8 mouse cellular contexts compared by ENCODE assay signal in genomic region chr11:51874266-51875036, GRCm38 (mm10). TPM values are rescaled to one million over a fixed set of nuclear protein-coding genes. Genes with fewer than 3 reads are reported as not detected.
DNase-seq lines count a peak whose midpoint lies in the region; ATAC-seq lines count a peak whose summit lies in the region.

No protein-coding gene starts in this region.

- H3K36me3 ChIP-seq in forebrain, embryonic 15.5 days: no peaks in the 10 kb centered on the region
- no peaks in the 10 kb centered on the region for H3K36me3 ChIP-seq in midbrain, embryonic 10.5 days

- no peak overlapping the region for H3K4me2 ChIP-seq in forebrain, embryonic 15.5 days (replicated peaks)

- H3K27ac ChIP-seq in forebrain, embryonic 15.5 days (replicated peaks): no peak overlapping the region
- no peak overlapping the region for H3K27ac ChIP-seq in midbrain, embryonic 10.5 days (replicated peaks)

- H3K4me1 ChIP-seq in forebrain, embryonic 15.5 days: no peaks in the 10 kb centered on the region
- H3K4me1 ChIP-seq in midbrain, embryonic 10.5 days: no peaks in the 10 kb centered on the region

- H3K27me3 ChIP-seq in forebrain, embryonic 15.5 days: no peaks in the 10 kb centered on the region
- H3K27me3 ChIP-seq in midbrain, embryonic 10.5 days (ENCODE audit: low read depth, poor library complexity, severe bottlenecking): no peaks in the 10 kb centered on the region

- H3K4me3 ChIP-seq in forebrain, embryonic 15.5 days: no peak overlapping the region
- H3K4me3 ChIP-seq in midbrain, embryonic 10.5 days: no peak overlapping the region

- 87% methylated on average over 7 of the region's 7 CpGs for WGBS in forebrain, embryonic 15.5 days
- 89% methylated on average over 7 of the region's 7 CpGs for WGBS in midbrain, embryonic 10.5 days

- H3K9me3 ChIP-seq in forebrain, embryonic 15.5 days: no peaks in the 10 kb centered on the region
- no peaks in the 10 kb centered on the region for H3K9me3 ChIP-seq in midbrain, embryonic 10.5 days (replicated peaks)

- ATAC-seq in forebrain, embryonic 15.5 days (replicated peaks): no peak

- H3K9ac ChIP-seq in forebrain, embryonic 15.5 days (replicated peaks): no peak overlapping the region

- DNase-seq in left cerebral cortex, adult 18-20 months (ENCODE audit: low spot score in 2 of 2): peak; percentile 33 to 41
- no peak for DNase-seq in left cerebral cortex, adult 11 months (ENCODE audit: low spot score)
- peak; percentile 40 for DNase-seq in ZHBTc4 (ENCODE audit: low read depth, low spot score)
- peak; percentile 85 for DNase-seq in heart, adult 8-10 months (ENCODE audit: low spot score)
- DNase-seq in lung, postnatal 25 days (ENCODE audit: low spot score): peak; percentile 93
- no peak for DNase-seq in cerebellum, postnatal 10 days
- DNase-seq in midbrain, embryonic 10.5 days (ENCODE audit: low spot score): no peak

RNA-seq across cellular contexts. Expression of gene Jade2, which starts 17.0 kb away (rescaled TPM):
- total RNA-seq in left cerebral cortex, adult 18-20 months (2021): 10 to 100 TPM; 65.4 to 70.5 TPM
- total RNA-seq in heart, adult 8-10 months (2022): 10 to 100 TPM in 3 of 4 experiments, 1 to 10 TPM in 1; 9.8 to 14.8 (median 11.8) TPM
- polyA plus RNA-seq in forebrain, embryonic 15.5 days (2015; fragmentation: Nextera tagmentation; extraction: Ambion mirVana): 0.45 and 0.47 TPM in 2 replicates
- 0.41 and 0.47 TPM in 2 replicates for polyA plus RNA-seq in midbrain, embryonic 10.5 days (2016; fragmentation: Nextera tagmentation; extraction: Ambion mirVana)

Comparison
In these comparisons a context has a peak if more than half of its experiments do, and no peak if none do; other contexts are left out.
1. DNase-seq: peak in left cerebral cortex, adult 18-20 months (2 of 2), ZHBTc4 (single experiment), heart, adult 8-10 months (single experiment) and lung, postnatal 25 days (single experiment); none in left cerebral cortex, adult 11 months (single experiment), cerebellum, postnatal 10 days (0 of 2) and midbrain, embryonic 10.5 days (single experiment).
2. RNA of gene Jade2, which starts 17.0 kb away (total RNA-seq): 65.4 to 70.5 TPM in left cerebral cortex, adult 18-20 months; 9.8 to 14.8 TPM in heart, adult 8-10 months; every median in the first group is over 4 times any median in the second.